Mouse (Mus musculus) lung, embryonic 16.5 days (tissue): Measurements from ENCODE around the gene AC140267.1. TPM values are rescaled to one million over a fixed set of nuclear protein-coding genes. Genes with fewer than 3 reads are reported as not detected.

Experiments used
- ATAC-seq: fragments of 200-750 bp; cut with Nextera tagmentation; 2 replicates; pipeline ENCODE4 v1.8.0; 2017; ENCODE audit warnings: low read depth, mild to moderate bottlenecking, moderate library complexity
- H3K27ac ChIP-seq: fragments of 300-500 bp; sonication (generic); 2 replicates; pipeline ENCODE4 v1.5.1; 2014; ENCODE audit warnings: mild to moderate bottlenecking, control low read depth, low read length
- H3K27me3 ChIP-seq: fragments of 300-500 bp; sonication (generic); 2 replicates; pipeline ENCODE4 v1.6.1; 2014; ENCODE audit warnings: low read depth, low read length, mixed read lengths; ENCODE audit not compliant: control insufficient read depth, insufficient read depth
- H3K36me3 ChIP-seq: fragments of 300-500 bp; sonication (generic); 2 replicates; pipeline ENCODE4 v1.6.1; 2014; ENCODE audit warnings: low read length; ENCODE audit not compliant: control insufficient read depth, insufficient read depth
- H3K4me1 ChIP-seq: fragments of 300-500 bp; sonication (generic); replicated peaks from 2 replicates; pipeline ENCODE4 v1.6.1; 2014; ENCODE audit warnings: low read length, mixed read lengths; ENCODE audit not compliant: control insufficient read depth, insufficient read depth
- H3K4me2 ChIP-seq: fragments of 300-500 bp; sonication (generic); 2 replicates; pipeline ENCODE4 v1.6.1; 2014; ENCODE audit warnings: low read depth, low read length, control low read depth
- H3K4me3 ChIP-seq: fragments of 300-500 bp; sonication (generic); 2 replicates; pipeline ENCODE4 v1.5.1; 2014; ENCODE audit warnings: mild to moderate bottlenecking, low read length, control low read depth
- H3K9ac ChIP-seq: fragments of 300-500 bp; sonication (generic); 2 replicates; pipeline ENCODE4 v1.6.1; 2014; ENCODE audit warnings: low read length, control low read depth
- H3K9me3 ChIP-seq: fragments of 300-500 bp; sonication (generic); 2 replicates; pipeline ENCODE4 v1.6.1; 2016; ENCODE audit warnings: low read length; ENCODE audit not compliant: control insufficient read depth
- WGBS: fragments of 180-500 bp; shearing (Covaris S2); extraction: QIAGEN DNeasy Blood & Tissue Kit; methylation state at CpG from one replicate; pipeline ENCODE4 v1.1.7; 2014; 5-methylcytosine and 5-hydroxymethylcytosine counted together
- polyA plus RNA-seq: library from polyadenylated mRNA; unstranded; fragments of >200 nt; fragmentation: Nextera tagmentation; extraction: Ambion mirVana; gene quantifications from 2 replicates; pipeline ENCODE4 v1.2.1, GENCODE M21; 2015

Gene AC140267.1
- polyA plus RNA-seq, 1 experiment from 2014 or later = not detected

- WGBS = 46% methylated on average over 9 of the region's 9 CpGs
- no peak for ATAC-seq
- Histone ChIP-seq H3K27me3 (no peaks in the 10 kb centered on the region), H3K9me3 (no peaks in the 10 kb centered on the region), H3K4me2 (no peak overlapping the region), H3K4me1 (no peaks in the 10 kb centered on the region), H3K27ac (no peak overlapping the region), H3K4me3 (no peak overlapping the region), H3K36me3 (no peaks in the 10 kb centered on the region), H3K9ac (no peak overlapping the region)
Observed at GRCm38 (mm10) chr15:80277107-80277506, 41.5 kb downstream of the AC140267.1 start.

GRCm38 (mm10) chr15:80277625-80278024 is 42.0 kb downstream of the AC140267.1 start:
- 0% methylated on average over 6 of the region's 6 CpGs for WGBS
- no peak for ATAC-seq
- H3K4me1 ChIP-seq = no peaks in the 10 kb centered on the region
- no peaks in the 10 kb centered on the region for H3K27me3 ChIP-seq
- H3K36me3 ChIP-seq = no peaks in the 10 kb centered on the region
- H3K4me2 ChIP-seq = no peak overlapping the region
- H3K27ac ChIP-seq = no peak overlapping the region
- no peaks in the 10 kb centered on the region for H3K9me3 ChIP-seq
- H3K9ac ChIP-seq = no peak overlapping the region
- no peak overlapping the region for H3K4me3 ChIP-seq

GRCm38 (mm10) chr15:80278121-80278759 is 42.6 kb downstream of the AC140267.1 start:
- ATAC-seq = no peak
- Histone ChIP-seq H3K36me3 (no peaks in the 10 kb centered on the region), H3K27ac (no peak overlapping the region), H3K4me3 (no peak overlapping the region), H3K4me2 (no peak overlapping the region), H3K9me3 (no peaks in the 10 kb centered on the region), H3K4me1 (no peaks in the 10 kb centered on the region), H3K9ac (no peak overlapping the region), H3K27me3 (no peaks in the 10 kb centered on the region)
- WGBS = 60% methylated on average over 5 of the region's 5 CpGs

GRCm38 (mm10) chr15:80279053-80279452 is 43.4 kb downstream of the AC140267.1 start:
- no peak for ATAC-seq
- H3K9ac ChIP-seq = no peak overlapping the region
- 78% methylated on average over 2 of the region's 2 CpGs for WGBS
- H3K27me3 ChIP-seq = no peaks in the 10 kb centered on the region
- no peak overlapping the region for H3K4me2 ChIP-seq
- H3K9me3 ChIP-seq = no peaks in the 10 kb centered on the region
- H3K36me3 ChIP-seq = no peaks in the 10 kb centered on the region
- H3K4me3 ChIP-seq = no peak overlapping the region
- no peak overlapping the region for H3K27ac ChIP-seq
- no peaks in the 10 kb centered on the region for H3K4me1 ChIP-seq

GRCm38 (mm10) chr15:80280646-80281045 is 45.0 kb downstream of the AC140267.1 start:
- no peak for ATAC-seq
- WGBS = 18% methylated on average over 6 of the region's 6 CpGs
- H3K36me3 ChIP-seq = no peaks in the 10 kb centered on the region
- no peak overlapping the region for H3K4me3 ChIP-seq
- peaks cover 12% of the 10 kb centered on the region for H3K27me3 ChIP-seq
- H3K4me2 ChIP-seq = no peak overlapping the region
- H3K27ac ChIP-seq = no peak overlapping the region
- H3K9ac ChIP-seq = no peak overlapping the region
- H3K4me1 ChIP-seq = no peaks in the 10 kb centered on the region
- H3K9me3 ChIP-seq = no peaks in the 10 kb centered on the region

Other genes with a start within 250 kb of the AC140267.1 start
- gene Pdgfb, start 220.9 kb upstream of the AC140267.1 start, polyA plus RNA-seq = 7.2 and 7.7 TPM in 2 replicates
- gene Syngr1, start 144.5 kb upstream of the AC140267.1 start, polyA plus RNA-seq = 20.7 and 21.9 TPM in 2 replicates
- gene Rpl3, start 144.0 kb upstream of the AC140267.1 start, polyA plus RNA-seq = 994 and 1,049 TPM in 2 replicates
- 31.5 and 33.5 TPM in 2 replicates for gene Tab1, start 102.7 kb upstream of the AC140267.1 start, polyA plus RNA-seq
- gene Mgat3, start 62.1 kb upstream of the AC140267.1 start, polyA plus RNA-seq = 3.9 and 4.3 TPM in 2 replicates
- 26.7 and 28.4 TPM in 2 replicates for gene Mief1, start 1.8 kb upstream of the AC140267.1 start, polyA plus RNA-seq
- gene Atf4, start 19.3 kb downstream of the AC140267.1 start, polyA plus RNA-seq = 117 and 121 TPM in 2 replicates
- 40.3 and 44.2 TPM in 2 replicates for gene Rps19bp1, start 28.5 kb downstream of the AC140267.1 start, polyA plus RNA-seq
- not detected in 2 replicates for gene Cacna1i, start 51.4 kb downstream of the AC140267.1 start, polyA plus RNA-seq